Mouse (Mus musculus) gastrocnemius, adult 8-10 months (tissue): ENCODE results near the gene Olfr994. TPM values are rescaled to one million over a fixed set of nuclear protein-coding genes. Genes with fewer than 3 reads are reported as not detected.

Experiments used
- DNase-seq, 2 experiments: peaks; one replicate each; pipeline ENCODE4 v3.0.0; 2022; ENCODE audit warnings: low spot score in 2 of 2
- total RNA-seq, 4 experiments: library from RNA; stranded (reverse); gene quantifications; 2 replicates each; pipeline ENCODE4 v1.2.4; 2022

Gene Olfr994
- total RNA-seq: not detected

DNA sequence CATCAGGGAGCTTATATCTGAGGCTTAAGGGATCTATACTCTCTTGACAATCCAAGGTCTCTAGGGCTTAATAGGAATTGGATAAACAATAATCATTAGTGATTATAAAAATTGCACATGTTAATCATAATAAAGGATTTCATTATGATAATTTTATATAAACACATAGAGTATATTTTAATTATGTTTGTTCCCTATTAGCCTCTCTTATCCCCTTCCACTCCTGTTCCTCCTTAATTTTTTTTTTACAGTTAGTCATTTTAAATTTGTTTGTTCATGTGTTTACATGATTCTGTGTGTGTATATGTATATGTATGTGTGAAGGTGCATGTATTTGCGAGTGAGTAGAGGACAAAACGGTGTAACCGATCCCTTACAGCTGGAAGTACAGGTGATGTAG, at the start of gene Olfr994:
Gene Olfr994, minus strand, starts transcription at position 101 of the 400 bp plus-strand sequence.
- no peak for DNase-seq

- no peak for DNase-seq
Observed at GRCm38 (mm10) chr2:85466801-85467325, 30.6 kb upstream of the Olfr994 start.

DNA sequence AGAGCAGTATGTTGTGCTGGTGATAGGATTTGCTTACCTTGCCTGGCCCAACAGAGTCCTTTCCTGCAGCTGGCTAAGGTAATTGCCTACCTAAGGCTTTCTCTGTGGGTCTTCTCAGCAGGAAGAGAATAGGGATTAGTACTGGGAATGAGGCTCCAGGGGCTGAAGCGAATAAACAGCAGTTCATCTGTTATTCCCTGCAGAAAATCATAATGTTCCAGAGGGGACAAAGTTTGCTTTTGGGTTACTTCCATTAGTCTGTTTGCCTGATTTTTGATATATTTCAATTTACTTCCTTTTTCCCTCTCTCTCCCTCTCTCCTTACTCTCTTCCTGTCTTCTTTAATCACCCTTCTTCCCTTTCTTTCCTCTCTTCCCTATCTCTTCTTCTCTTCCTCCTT, 7.3 kb upstream of the Olfr994 start, which contains the start of gene Olfr995:
Gene Olfr995, minus strand, starts transcription at position 101 of the 400 bp plus-strand sequence.
- no peak for DNase-seq

DNA sequence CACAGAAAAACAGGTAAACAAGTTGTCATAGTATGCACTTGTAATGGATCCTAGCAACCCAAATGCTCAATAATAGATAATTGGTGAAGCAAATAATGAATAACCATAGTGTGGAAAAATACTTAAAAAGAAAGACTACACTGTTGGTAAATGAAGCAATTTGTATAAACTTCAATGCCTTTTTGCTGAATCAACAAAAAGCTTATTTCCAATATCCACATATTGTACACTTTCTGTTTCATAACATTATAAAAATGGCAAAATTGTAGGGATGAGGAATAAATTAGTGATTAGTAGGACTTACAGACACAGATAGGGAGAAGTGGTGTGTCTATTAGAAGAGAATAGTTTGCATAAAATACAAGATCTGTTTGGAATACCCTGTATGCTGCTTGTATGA, 6.3 kb upstream of the Olfr994 start:
- DNase-seq: no peak

GRCm38 (mm10) chr2:85425893-85426292, 10.4 kb downstream of the Olfr994 start:
- no peak for DNase-seq

- DNase-seq: no peak
Observed at GRCm38 (mm10) chr2:85414777-85415176, 21.5 kb downstream of the Olfr994 start, which contains the start of gene Olfr993. Gene Olfr993, minus strand, starts transcription at chr2:85414877.

DNA sequence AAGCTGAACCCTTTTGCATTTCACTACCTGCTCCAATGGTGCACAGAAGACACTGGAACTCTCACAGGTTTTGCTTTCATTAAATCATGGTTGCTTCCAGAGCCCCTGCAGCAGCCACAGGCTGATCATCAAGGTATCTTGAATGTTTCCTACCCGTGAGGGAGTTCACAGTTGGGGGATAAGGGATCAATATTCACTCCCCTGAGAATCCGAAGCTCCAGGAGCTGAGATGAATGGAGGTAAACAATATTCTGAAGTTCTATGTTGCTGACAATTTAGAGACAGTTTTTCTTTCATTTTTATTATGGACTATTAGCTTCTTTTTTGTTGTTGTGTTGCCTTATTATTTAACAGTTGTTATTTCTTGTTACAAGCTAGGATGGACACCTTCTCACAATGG, 26.9 kb downstream of the Olfr994 start, which contains the start of gene Olfr992:
Gene Olfr992, minus strand, starts transcription at position 101 of the 400 bp plus-strand sequence.
- no peak for DNase-seq

Other genes starting within 250 kb of the Olfr994 start
- under 1 TPM; 0.24 to 0.63 (median 0.31) TPM for gene Lrrc55, start 239.3 kb downstream of the Olfr994 start, total RNA-seq
- gene Olfr987, start 97.1 kb downstream of the Olfr994 start, total RNA-seq: not detected
- gene Olfr988, start 73.2 kb downstream of the Olfr994 start, total RNA-seq: not detected
- not detected for gene Olfr992, start 27.0 kb downstream of the Olfr994 start, total RNA-seq
- gene Olfr993, start 21.6 kb downstream of the Olfr994 start, total RNA-seq: not detected
- not detected for gene Olfr995, start 7.2 kb upstream of the Olfr994 start, total RNA-seq
- not detected for gene 4833423E24Rik, start 82.6 kb upstream of the Olfr994 start, total RNA-seq
- not detected for gene Olfr996, start 142.8 kb upstream of the Olfr994 start, total RNA-seq
- gene Olfr998, start 152.5 kb upstream of the Olfr994 start, total RNA-seq: not detected
- gene Olfr1000, start 175.5 kb upstream of the Olfr994 start, total RNA-seq: not detected
- gene Olfr1002, start 214.3 kb upstream of the Olfr994 start, total RNA-seq: not detected
- not detected for gene Olfr154, start 228.0 kb upstream of the Olfr994 start, total RNA-seq
- not detected for gene Olfr1006, start 242.3 kb upstream of the Olfr994 start, total RNA-seq